Mouse (Mus musculus): ENCODE data around the gene Kctd6. TPM values are rescaled to one million over a fixed set of nuclear protein-coding genes. Genes with fewer than 3 reads are reported as not detected.

The Kctd6 gene
- total RNA-seq (2023): 1 to 10 TPM; 5.6 to 6.5 TPM

GRCm38 (mm10) chr14:8213803-8214224, at the start of gene Kctd6:
Gene Kctd6 (plus strand): TSS chr14:8214140.

GRCm38 (mm10) chr14:8172507-8173410, 41.2 kb upstream of the Kctd6 start, which contains the start of gene Pdhb:
Gene Pdhb (minus strand): TSS chr14:8173025.

DNA sequence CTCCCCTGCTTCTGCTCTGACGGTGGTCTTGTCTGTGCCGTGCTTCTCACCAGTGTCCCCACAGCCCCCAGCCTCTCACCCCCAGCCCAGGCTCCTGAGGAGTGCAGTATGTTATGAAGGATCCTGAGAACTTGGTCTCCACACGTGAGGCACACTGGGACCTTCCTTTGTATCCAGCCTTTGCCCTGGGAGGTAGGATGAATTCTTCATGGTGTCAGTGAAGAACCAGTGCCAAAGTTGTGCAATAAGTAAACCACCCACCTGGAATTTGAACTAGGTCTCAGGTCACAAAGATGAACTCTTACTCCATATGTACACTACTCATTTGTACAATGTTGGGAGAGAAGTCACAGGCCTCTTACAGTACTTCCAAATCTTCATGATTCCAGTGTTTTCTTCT, 45.2 kb downstream of the Kctd6 start, which contains the start of gene Acox2:
Gene Acox2 (minus strand): TSS at position 188 of the 400 bp plus-strand sequence.

Other genes starting within 250 kb of the Kctd6 start
- gene Dnase1l3, start 219.6 kb upstream of the Kctd6 start, total RNA-seq (2023): under 1 TPM; 0.15 to 0.42 TPM
- gene Abhd6, start 211.2 kb upstream of the Kctd6 start, total RNA-seq (2023): under 1 TPM; 0.39 to 0.68 TPM
- gene Rpp14, start 133.8 kb upstream of the Kctd6 start, total RNA-seq (2023): 10 to 100 TPM in 1 of 2 experiments, 1 to 10 TPM in 1; 6.3 to 10.4 TPM
- 10 to 100 TPM; 47.6 to 54.0 TPM for gene Pxk, start 115.9 kb upstream of the Kctd6 start, total RNA-seq (2023)
- 10 to 100 TPM; 76.0 to 76.6 TPM for gene Pdhb, start 41.1 kb upstream of the Kctd6 start, total RNA-seq (2023)
- under 1 TPM; 0.71 to 0.77 TPM for gene Acox2, start 45.2 kb downstream of the Kctd6 start, total RNA-seq (2023)
- not detected for gene Fam107a, start 103.9 kb downstream of the Kctd6 start, total RNA-seq (2023)
- not detected for gene Oit1, start 164.6 kb downstream of the Kctd6 start, total RNA-seq (2023)

Measured in neutrophil, adult 83 days (primary cell).